ENCODE assay signal across 8 mouse cellular contexts in the genomic region with DNA sequence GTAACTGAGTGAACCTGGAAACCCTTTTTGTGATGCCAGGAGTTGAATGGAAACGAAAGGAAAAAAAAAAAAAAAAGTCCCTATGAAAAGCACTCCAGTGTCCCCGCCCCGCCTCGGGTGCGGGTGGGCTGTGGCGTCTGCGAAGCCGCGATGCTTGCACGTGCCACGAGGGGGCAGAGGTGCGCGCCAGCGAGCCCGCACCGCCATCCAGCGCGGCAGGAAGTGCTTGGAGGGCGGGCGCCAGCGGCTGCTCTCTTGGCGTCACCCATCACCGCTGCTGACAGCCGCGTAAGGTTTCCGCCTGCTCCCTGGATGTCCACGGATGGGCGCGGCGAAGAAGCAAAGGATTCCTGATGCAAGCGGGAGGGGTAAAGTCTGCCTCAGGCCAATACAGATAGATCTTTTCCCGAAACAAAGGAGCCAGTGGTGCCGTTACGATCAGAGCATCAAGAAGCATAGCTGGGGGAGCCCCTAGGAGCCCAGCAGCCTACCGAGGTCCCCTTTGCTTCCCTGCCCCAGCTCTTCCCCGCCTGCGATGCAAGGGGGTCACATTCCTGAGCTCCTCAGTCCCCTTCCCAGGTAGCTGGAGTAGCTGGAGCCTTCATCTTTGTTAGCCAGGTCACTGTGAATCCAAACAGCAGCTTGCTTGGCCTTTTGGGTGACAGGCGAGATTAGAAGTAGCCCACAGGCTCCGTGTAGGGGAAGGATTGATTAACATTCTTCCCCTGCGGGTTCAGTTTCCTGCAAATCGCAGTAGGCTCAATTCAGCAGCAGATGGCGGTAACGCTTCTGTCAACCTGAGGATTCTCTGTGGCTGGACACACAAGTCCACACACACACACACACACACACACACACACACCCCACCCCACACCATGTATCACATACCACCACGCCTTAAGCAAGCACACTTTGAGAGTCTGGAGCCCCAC.
DNase-seq lines count a peak whose midpoint lies in the region; ATAC-seq lines count a peak whose summit lies in the region.

No protein-coding gene starts in this region.

- peak overlapping the region; percentile 44 for H3K4me3 ChIP-seq in hindbrain, embryonic 12.5 days

- peaks cover 7% of the 10 kb centered on the region for H3K4me1 ChIP-seq in hindbrain, embryonic 12.5 days

- no peaks in the 10 kb centered on the region for H3K27me3 ChIP-seq in hindbrain, embryonic 12.5 days

- no peaks in the 10 kb centered on the region for H3K36me3 ChIP-seq in hindbrain, embryonic 12.5 days

- 1% methylated on average over 44 of the region's 44 CpGs for WGBS in hindbrain, embryonic 12.5 days

- peak overlapping the region; percentile 76 for H3K9ac ChIP-seq in hindbrain, embryonic 12.5 days

- H3K4me2 ChIP-seq in hindbrain, embryonic 12.5 days (replicated peaks): peak overlapping the region; percentile 82

- H3K9me3 ChIP-seq in hindbrain, embryonic 12.5 days (replicated peaks): no peaks in the 10 kb centered on the region

- H3K27ac ChIP-seq in hindbrain, embryonic 12.5 days: peak overlapping the region; percentile 99

- DNase-seq in NIH3T3 (ENCODE audit: low read depth): peak; percentile 56
- peak; percentile 96 to 97 for DNase-seq in cerebellum, postnatal 10 days
- peak; percentile 89 to 93 for DNase-seq in frontal cortex, postnatal 10 days (ENCODE audit: low spot score in 2 of 2)
- DNase-seq in layer of hippocampus, postnatal 14 days (ENCODE audit: low spot score in 2 of 2): peak; percentile 90 to 91
- DNase-seq in lung, postnatal 10 days: peak; percentile 95
- DNase-seq in retina, adult 2 months (ENCODE audit: low read depth, low spot score): peak; percentile 45
- DNase-seq in thymus, postnatal 25 days: peak; percentile 92

- ATAC-seq in hindbrain, embryonic 12.5 days (ENCODE audit: low FRiP score): peak; percentile 96

Comparison
In these comparisons a context has a peak if more than half of its experiments do, and no peak if none do; other contexts are left out.
1. Peak in every context shown above with its lines: DNase-seq, ATAC-seq, H3K4me3 ChIP-seq and H3K27ac ChIP-seq.
2. DNase-seq: peak in every context shown above with its lines; median percentile 96 in cerebellum, postnatal 10 days; 95 in lung, postnatal 10 days; 92 in thymus, postnatal 25 days; 91 in frontal cortex, postnatal 10 days; 90 in layer of hippocampus, postnatal 14 days; 56 in NIH3T3; 45 in retina, adult 2 months.